Mouse (Mus musculus) cerebellum, adult 2 months (tissue): Measurements from ENCODE around the gene Nos1.
"Not testable (repeated sequence)": the region's sequence is repeated elsewhere in the genome, so short reads cannot be mapped to it uniquely, and the experiment has no call there.

ENCODE experiments used
- CTCF ChIP-seq: fragments of 200-500 bp; IDR thresholded peaks from 2 replicates; pipeline ENCODE4 v1.5.1; 2011; ENCODE audit warnings: low read depth, mild to moderate bottlenecking, control low read depth, low read length, moderate library complexity, borderline replicate concordance; ENCODE audit not compliant: insufficient read depth
- POLR2A ChIP-seq: fragments of 200-500 bp; IDR thresholded peaks from 2 replicates; pipeline ENCODE4 v1.6.1; 2011; ENCODE audit warnings: low read length, control low read depth, borderline replicate concordance; ENCODE audit not compliant: insufficient read depth

DNA sequence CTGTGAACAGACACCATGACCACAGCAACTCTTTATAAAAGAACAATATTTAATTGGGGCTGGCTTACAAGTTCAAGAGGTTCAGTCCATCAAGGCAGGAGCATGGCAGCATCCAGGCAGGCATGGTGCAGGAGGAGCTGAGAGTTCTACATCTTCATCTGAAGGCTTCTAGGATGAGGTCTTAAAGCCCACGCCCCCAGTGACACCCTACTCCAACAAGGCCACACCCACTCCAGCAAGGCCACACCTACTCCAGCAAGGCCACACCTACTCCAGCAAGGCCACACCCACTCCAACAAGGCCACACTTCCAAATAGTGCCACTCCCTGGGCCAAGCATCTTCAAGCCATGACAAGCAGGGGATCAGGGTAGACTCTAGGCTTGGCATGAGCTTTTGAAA, 101.6 kb downstream of the Nos1 start:
- not testable (repeated sequence) for TF ChIP-seq CTCF, POLR2A
